Mouse (Mus musculus): ENCODE results near the gene Edaradd.

GRCm38 (mm10) chr13:12462623-12463022, 57.6 kb downstream of the Edaradd start:
- TF ChIP-seq GATA1 (IDR thresholded peaks at IDR 0.05; ENCODE audit: borderline replicate concordance, low read length) (no peak), FLI1 (IDR thresholded peaks at IDR 0.05; ENCODE audit: low read length) (no peak)

Data from megakaryocyte, embryonic 14.5 days (primary cell).